Mouse (Mus musculus): ENCODE data around the gene Lyplal1.

DNA sequence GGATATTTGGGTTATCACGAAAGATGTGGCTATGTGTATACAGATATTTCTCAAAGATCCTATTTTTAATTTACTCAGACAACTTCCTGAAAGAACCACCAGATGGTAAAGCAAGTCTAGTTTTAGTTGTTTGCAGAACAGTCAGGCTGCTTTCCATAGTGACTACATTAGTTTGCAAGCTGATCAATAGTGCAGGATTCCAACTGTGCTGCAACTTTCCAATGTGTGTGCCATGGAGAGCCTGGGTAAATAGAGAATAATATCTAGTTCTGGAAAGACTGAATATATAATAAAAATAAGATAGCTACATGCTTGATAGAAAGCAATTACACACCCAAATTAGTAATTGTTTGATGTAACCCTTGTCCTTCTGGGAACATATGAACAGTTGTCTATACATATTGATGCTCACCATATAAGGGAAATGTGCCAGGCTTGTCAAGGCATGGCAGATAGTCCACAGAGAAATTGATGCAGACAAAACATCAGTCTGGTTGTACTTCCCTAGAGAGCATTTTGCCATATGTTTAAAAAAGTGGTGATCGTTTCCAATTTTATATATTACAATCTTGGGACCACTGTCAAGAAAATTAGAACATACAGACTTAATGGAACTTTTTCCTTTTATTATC lies 50.7 kb downstream of the Lyplal1 start:
- TF ChIP-seq POLR2A (IDR thresholded peaks at IDR 0.05; ENCODE audit: low read depth, low read length): no peak
- TF ChIP-seq CTCF (IDR thresholded peaks at IDR 0.05; ENCODE audit: extremely low read depth, insufficient read depth, insufficient read length, insufficient replicate concordance): no peak

All from spleen, adult 2 months (tissue).